Mouse (Mus musculus): ENCODE results near the gene Gng12. TPM values are rescaled to one million over a fixed set of nuclear protein-coding genes. Genes with fewer than 3 reads are reported as not detected.

Gene Gng12
- polyA plus RNA-seq, 1 experiment from 2014 or later = 57.8 TPM

- H3K9me3 ChIP-seq (replicated peaks) = no peaks in the 10 kb centered on the region
- peak overlapping the region; percentile 91 for H3K9ac ChIP-seq
- peak overlapping the region; percentile 77 for H3K27ac ChIP-seq
- no peaks in the 10 kb centered on the region for H3K36me3 ChIP-seq
- no peaks in the 10 kb centered on the region for H3K27me3 ChIP-seq
- WGBS = 3% methylated on average over 25 of the region's 25 CpGs
- H3K4me1 ChIP-seq (replicated peaks) = peaks cover 13% of the 10 kb centered on the region
- peak overlapping the region; percentile 90 for H3K4me3 ChIP-seq
- peak overlapping the region; percentile 93 for H3K4me2 ChIP-seq
- no peak for ATAC-seq (replicated peaks; ENCODE audit: insufficient number of reproducible peaks, insufficient read depth, low FRiP score, low read depth)
These were observed 886 bp downstream of the Gng12 start for GRCm38 (mm10) chr6:66896921-66897645.

GRCm38 (mm10) chr6:66897994-66898393, 1.8 kb downstream of the Gng12 start:
- no peak overlapping the region for H3K9ac ChIP-seq
- H3K9me3 ChIP-seq (replicated peaks) = no peaks in the 10 kb centered on the region
- 54% methylated on average over 4 of the region's 4 CpGs for WGBS
- peak overlapping the region; percentile 90 for H3K4me3 ChIP-seq
- no peak overlapping the region for H3K27ac ChIP-seq
- peak overlapping the region; percentile 93 for H3K4me2 ChIP-seq
- no peak for ATAC-seq (replicated peaks; ENCODE audit: insufficient number of reproducible peaks, insufficient read depth, low FRiP score, low read depth)
- no peaks in the 10 kb centered on the region for H3K36me3 ChIP-seq
- no peaks in the 10 kb centered on the region for H3K27me3 ChIP-seq
- peaks cover 14% of the 10 kb centered on the region for H3K4me1 ChIP-seq (replicated peaks)

GRCm38 (mm10) chr6:66901926-66902325, 5.7 kb downstream of the Gng12 start:
- ATAC-seq (replicated peaks; ENCODE audit: insufficient number of reproducible peaks, insufficient read depth, low FRiP score, low read depth) = no peak
- 69% methylated on average over 5 of the region's 5 CpGs for WGBS

DNA sequence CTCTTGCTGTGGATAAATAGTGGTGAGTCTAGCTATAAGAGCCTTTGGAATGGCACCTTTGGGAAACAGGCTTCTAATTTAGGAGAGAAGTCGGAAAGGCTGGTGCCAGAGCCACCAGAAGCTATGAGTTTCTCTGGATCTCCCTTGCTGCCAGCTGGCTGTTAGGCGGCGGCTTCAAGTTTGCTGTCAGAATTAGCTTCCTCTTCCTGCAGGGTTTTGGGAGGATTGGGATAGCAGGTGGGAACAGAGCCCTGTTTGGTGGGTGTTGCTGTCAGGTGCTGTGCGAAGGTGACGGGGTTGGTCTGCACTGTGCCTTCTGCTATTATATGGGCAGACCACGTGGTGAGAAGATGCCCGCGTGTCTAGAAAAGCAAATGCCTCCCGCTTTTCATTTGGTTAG, 7.0 kb downstream of the Gng12 start:
- Histone ChIP-seq H3K4me1 (replicated peaks) (peaks cover 17% of the 10 kb centered on the region), H3K36me3 (no peaks in the 10 kb centered on the region), H3K9ac (no peak overlapping the region), H3K4me2 (no peak overlapping the region; the same call in 1 of the 2 replicates), H3K27me3 (no peaks in the 10 kb centered on the region), H3K27ac (no peak overlapping the region; the same call in 1 of the 2 replicates), H3K9me3 (replicated peaks) (no peaks in the 10 kb centered on the region), H3K4me3 (no peak overlapping the region)
- ATAC-seq (replicated peaks; ENCODE audit: insufficient number of reproducible peaks, insufficient read depth, low FRiP score, low read depth) = no peak
- 76% methylated on average over 9 of the region's 9 CpGs for WGBS

More at GRCm38 (mm10) chr6:66901926-66902325, 5.7 kb downstream of the Gng12 start:
- Histone ChIP-seq H3K4me3 (no peak overlapping the region), H3K27ac (no peak overlapping the region), H3K9ac (no peak overlapping the region), H3K4me1 (replicated peaks) (peaks cover 23% of the 10 kb centered on the region), H3K4me2 (no peak overlapping the region), H3K36me3 (no peaks in the 10 kb centered on the region), H3K9me3 (replicated peaks) (no peaks in the 10 kb centered on the region), H3K27me3 (no peaks in the 10 kb centered on the region)

DNA sequence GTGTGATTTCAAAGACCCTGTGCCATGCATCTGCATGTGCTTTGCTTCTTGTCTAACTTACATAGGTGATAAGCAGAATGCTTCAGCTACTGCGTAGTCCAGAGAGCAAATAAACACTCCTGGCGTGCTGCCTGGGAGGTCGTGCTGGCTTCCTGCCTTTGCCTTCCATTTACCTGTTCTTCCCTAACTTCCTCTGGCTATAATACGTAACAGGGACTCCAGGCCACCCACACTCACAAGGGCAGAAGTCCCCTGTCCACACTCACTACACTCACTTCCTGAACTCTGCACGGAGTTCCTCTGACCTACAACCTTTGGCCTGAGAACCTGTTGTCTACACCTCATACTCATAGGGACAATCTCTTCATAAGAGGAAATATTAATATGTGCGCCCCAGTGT, 7.5 kb downstream of the Gng12 start:
- Histone ChIP-seq H3K9me3 (replicated peaks) (no peaks in the 10 kb centered on the region), H3K9ac (no peak overlapping the region), H3K4me1 (replicated peaks) (peaks cover 19% of the 10 kb centered on the region), H3K4me2 (no peak overlapping the region), H3K36me3 (no peaks in the 10 kb centered on the region), H3K27me3 (no peaks in the 10 kb centered on the region), H3K27ac (no peak overlapping the region), H3K4me3 (no peak overlapping the region)
- ATAC-seq (replicated peaks; ENCODE audit: insufficient number of reproducible peaks, insufficient read depth, low FRiP score, low read depth) = no peak
- 53% methylated on average over 6 of the region's 6 CpGs for WGBS

GRCm38 (mm10) chr6:66906244-66906643, 10.0 kb downstream of the Gng12 start:
- Histone ChIP-seq H3K27me3 (no peaks in the 10 kb centered on the region), H3K36me3 (no peaks in the 10 kb centered on the region), H3K4me2 (no peak overlapping the region), H3K9me3 (replicated peaks) (no peaks in the 10 kb centered on the region), H3K4me1 (replicated peaks) (peaks cover 30% of the 10 kb centered on the region), H3K9ac (no peak overlapping the region), H3K27ac (no peak overlapping the region), H3K4me3 (no peak overlapping the region)
- ATAC-seq (replicated peaks; ENCODE audit: insufficient number of reproducible peaks, insufficient read depth, low FRiP score, low read depth) = no peak
- 94% methylated on average over 1 of the region's 1 CpGs for WGBS

DNA sequence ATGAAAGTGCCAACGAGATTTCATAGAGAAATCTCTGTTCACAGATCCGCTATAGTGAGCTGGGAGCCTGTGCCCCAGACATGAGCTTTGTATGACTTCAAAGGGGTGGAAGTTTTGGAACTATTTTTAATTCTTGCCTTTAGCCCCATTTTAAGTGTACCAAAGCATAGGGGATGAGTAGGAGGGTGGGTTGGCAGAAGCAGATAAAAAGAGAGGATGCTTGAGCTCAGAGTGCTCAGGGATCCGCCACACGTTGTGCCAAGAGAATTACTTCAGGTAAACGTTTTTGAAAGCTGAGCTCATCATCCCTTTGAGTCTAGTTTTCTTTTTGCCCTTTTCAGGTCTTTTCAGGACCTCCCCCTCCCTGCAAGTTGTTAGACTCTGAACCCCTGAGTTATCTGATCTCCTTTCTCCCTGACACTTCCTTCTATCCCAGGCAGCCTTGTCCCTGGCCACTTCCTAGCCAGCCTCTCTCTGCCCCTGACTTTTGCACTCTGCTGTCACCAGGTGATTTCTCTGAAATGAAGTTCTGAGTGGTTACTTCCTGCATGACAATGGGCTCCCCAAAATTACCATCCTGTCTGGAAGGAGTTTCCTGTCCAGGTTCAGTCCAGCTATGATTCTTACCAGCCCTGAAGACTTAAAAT, 12.3 kb downstream of the Gng12 start:
- Histone ChIP-seq H3K4me2 (no peak overlapping the region), H3K27ac (no peak overlapping the region), H3K36me3 (no peaks in the 10 kb centered on the region), H3K9me3 (replicated peaks) (no peaks in the 10 kb centered on the region), H3K9ac (no peak overlapping the region), H3K27me3 (no peaks in the 10 kb centered on the region), H3K4me1 (replicated peaks) (peaks cover 24% of the 10 kb centered on the region), H3K4me3 (no peak overlapping the region)
- 66% methylated on average over 5 of the region's 5 CpGs for WGBS
- no peak for ATAC-seq (replicated peaks; ENCODE audit: insufficient number of reproducible peaks, insufficient read depth, low FRiP score, low read depth)

DNA sequence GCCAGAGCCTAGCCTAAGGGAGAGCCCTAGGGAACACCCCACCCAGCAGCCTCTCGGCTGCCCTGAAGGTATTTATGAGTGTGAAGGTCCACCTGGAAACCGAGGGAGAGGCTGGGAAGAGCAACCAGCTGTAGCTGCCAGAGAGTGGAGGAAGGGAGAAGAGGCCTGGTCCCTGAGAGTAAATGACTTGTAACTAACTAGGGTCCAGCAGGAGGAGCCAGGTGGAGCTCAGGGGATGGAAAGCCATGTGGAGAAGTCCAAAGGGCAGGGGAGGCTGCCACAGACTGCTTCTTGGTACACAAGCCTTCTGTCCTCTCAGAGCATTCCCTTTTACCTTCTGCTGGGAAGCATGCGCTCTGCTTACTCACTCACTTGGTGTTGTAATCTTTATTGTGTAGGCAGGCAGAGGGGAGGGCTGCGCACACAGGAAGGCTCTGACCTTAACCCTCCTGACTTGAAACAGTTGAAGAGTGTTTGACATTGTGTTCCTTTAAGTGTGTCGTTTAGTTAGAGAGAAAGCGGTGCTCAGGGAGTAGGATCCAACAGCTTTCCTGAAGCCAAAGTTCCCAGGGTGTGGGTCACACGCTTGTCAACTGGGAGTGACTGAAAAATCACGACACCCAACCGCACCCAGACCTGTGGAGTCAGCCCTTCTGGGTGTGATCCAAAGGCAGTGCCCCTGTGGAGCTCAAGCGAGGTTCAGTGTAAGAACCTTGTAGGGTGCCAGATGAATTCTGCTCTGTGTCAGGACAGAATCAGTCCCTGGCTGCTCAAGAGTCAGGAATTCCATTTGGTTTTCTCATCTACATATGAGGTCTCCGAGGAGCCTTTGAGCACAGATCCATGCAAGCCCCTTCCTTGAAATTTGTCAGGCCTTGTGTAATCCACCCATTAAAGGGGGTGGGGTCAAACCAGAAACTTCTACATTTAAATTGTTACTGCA, 14.6 kb downstream of the Gng12 start:
- Histone ChIP-seq H3K9me3 (replicated peaks) (no peaks in the 10 kb centered on the region), H3K4me2 (no peak overlapping the region), H3K27ac (peak overlapping the region; percentile 17), H3K4me3 (no peak overlapping the region), H3K4me1 (replicated peaks) (peaks cover 17% of the 10 kb centered on the region), H3K27me3 (no peaks in the 10 kb centered on the region), H3K36me3 (no peaks in the 10 kb centered on the region), H3K9ac (no peak overlapping the region)
- 32% methylated on average over 11 of the region's 11 CpGs for WGBS
- ATAC-seq (replicated peaks; ENCODE audit: insufficient number of reproducible peaks, insufficient read depth, low FRiP score, low read depth) = peak; percentile 47; the same call in 1 of the 2 replicates

- no peak for ATAC-seq (replicated peaks; ENCODE audit: insufficient number of reproducible peaks, insufficient read depth, low FRiP score, low read depth)
- no peak overlapping the region for H3K4me3 ChIP-seq
- H3K9me3 ChIP-seq (replicated peaks) = no peaks in the 10 kb centered on the region
- H3K36me3 ChIP-seq = no peaks in the 10 kb centered on the region
- H3K9ac ChIP-seq = no peak overlapping the region
- no peaks in the 10 kb centered on the region for H3K27me3 ChIP-seq
- H3K4me1 ChIP-seq (replicated peaks) = peaks cover 13% of the 10 kb centered on the region
- H3K27ac ChIP-seq = no peak overlapping the region
- WGBS = 78% methylated on average over 1 of the region's 1 CpGs
- H3K4me2 ChIP-seq = no peak overlapping the region
These were observed 17.2 kb downstream of the Gng12 start for GRCm38 (mm10) chr6:66913355-66913754.

DNA sequence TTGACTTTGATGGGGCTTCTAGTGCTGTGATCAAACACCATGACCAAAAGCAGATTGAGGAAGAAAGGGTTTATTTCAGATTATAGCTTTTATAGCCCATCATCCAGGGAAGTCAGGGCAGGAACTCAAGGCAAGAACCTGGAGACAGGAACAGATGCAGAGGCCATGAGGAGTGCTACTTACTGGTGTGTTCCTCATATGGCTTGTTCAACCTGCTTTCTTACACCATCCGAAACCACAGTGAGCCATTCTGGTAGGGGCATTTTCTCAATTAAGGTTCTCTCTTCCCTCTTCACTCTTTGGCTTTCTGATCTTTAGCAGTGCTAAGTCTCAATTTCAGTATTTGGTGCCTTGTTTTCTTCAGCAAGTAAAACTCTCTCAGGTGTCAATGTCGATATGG, 19.4 kb downstream of the Gng12 start:
- H3K27me3 ChIP-seq = no peaks in the 10 kb centered on the region
- no peak overlapping the region for H3K9ac ChIP-seq
- peaks cover 6% of the 10 kb centered on the region for H3K4me1 ChIP-seq (replicated peaks)
- no peaks in the 10 kb centered on the region for H3K9me3 ChIP-seq (replicated peaks)
- H3K4me3 ChIP-seq = no peak overlapping the region
- H3K36me3 ChIP-seq = no peaks in the 10 kb centered on the region
- ATAC-seq (replicated peaks; ENCODE audit: insufficient number of reproducible peaks, insufficient read depth, low FRiP score, low read depth) = no peak
- 83% methylated on average over 2 of the region's 2 CpGs for WGBS
- H3K27ac ChIP-seq = no peak overlapping the region
- H3K4me2 ChIP-seq = no peak overlapping the region

DNA sequence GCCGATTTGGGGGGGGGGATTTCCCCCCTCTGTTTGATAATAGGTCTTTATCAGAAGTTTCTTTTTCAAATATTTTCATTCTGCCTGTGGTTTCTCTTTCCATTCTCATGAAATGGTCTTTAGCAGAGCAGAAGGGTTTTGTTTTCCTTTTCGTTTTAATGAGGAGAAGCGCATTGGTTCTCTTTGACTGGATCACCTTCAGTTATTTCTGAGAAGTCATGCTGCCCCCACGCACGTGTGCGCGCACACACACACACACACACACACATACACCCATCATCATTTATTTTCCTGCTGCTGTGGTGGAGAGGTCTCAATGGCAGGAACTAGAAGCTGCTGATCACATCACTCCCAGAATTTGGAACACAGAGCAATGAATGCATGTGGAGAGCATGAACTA, 20.8 kb downstream of the Gng12 start:
- Histone ChIP-seq H3K9me3 (replicated peaks) (no peaks in the 10 kb centered on the region), H3K4me3 (no peak overlapping the region), H3K27ac (no peak overlapping the region), H3K27me3 (no peaks in the 10 kb centered on the region), H3K4me1 (replicated peaks) (no peaks in the 10 kb centered on the region), H3K4me2 (no peak overlapping the region), H3K9ac (no peak overlapping the region), H3K36me3 (no peaks in the 10 kb centered on the region)
- 88% methylated on average over 7 of the region's 7 CpGs for WGBS
- ATAC-seq (replicated peaks; ENCODE audit: insufficient number of reproducible peaks, insufficient read depth, low FRiP score, low read depth) = no peak

Data from heart, embryonic 15.5 days (tissue).